Mouse (Mus musculus) Patski (cell line): ENCODE data around the gene Rnf10. TPM values are rescaled to one million over a fixed set of nuclear protein-coding genes. Genes with fewer than 3 reads are reported as not detected.
"Not testable (repeated sequence)": the region's sequence is repeated elsewhere in the genome, so short reads cannot be mapped to it uniquely, and the experiment has no call there.

Source experiments
- ATAC-seq: fragments of 100-300 bp; one replicate; pipeline ENCODE4 v1.8.0; 2021
- CTCF ChIA-PET: fragments of 350-600 bp; sonication (Branson Sonifier 250); formaldehyde crosslinking; loops from one replicate; lab custom pipeline; 2022; ENCODE audit warnings: inconsistent platforms; lab: Charles Lee
- POLR2A ChIA-PET: fragments of 350-600 bp; sonication (Branson Sonifier 250); formaldehyde crosslinking; loops from one replicate; lab custom pipeline; 2022; ENCODE audit warnings: antibody characterized with exemption, inconsistent platforms; lab: Charles Lee
- DNase-seq: peaks from one replicate; pipeline ENCODE4 v3.0.0-alpha.2; 2011; ENCODE audit warnings: low read depth, low spot score
- H3K27me3 ChIP-seq: fragments of 371-371 bp; one replicate; pipeline ENCODE4 v1.5.1; 2021
- CTCF ChIP-seq: fragments of 100-300 bp; IDR thresholded peaks from one replicate; pipeline ENCODE4 v1.5.1; 2021
- in situ Hi-C: fragments of 300-500 bp; cut with MboI; formaldehyde crosslinking; loops from 3 replicates; pipeline ENCODE4 v1.11.1; 2018; ENCODE audit warnings: low pct_unique_long_range_greater_than_20kb, mixed read lengths
- polyA plus RNA-seq: library from polyadenylated mRNA; unstranded; gene quantifications from one replicate; pipeline ENCODE4 v1.2.3, GENCODE M21; 2021

Rnf10 gene
- 286 TPM for polyA plus RNA-seq

DNA sequence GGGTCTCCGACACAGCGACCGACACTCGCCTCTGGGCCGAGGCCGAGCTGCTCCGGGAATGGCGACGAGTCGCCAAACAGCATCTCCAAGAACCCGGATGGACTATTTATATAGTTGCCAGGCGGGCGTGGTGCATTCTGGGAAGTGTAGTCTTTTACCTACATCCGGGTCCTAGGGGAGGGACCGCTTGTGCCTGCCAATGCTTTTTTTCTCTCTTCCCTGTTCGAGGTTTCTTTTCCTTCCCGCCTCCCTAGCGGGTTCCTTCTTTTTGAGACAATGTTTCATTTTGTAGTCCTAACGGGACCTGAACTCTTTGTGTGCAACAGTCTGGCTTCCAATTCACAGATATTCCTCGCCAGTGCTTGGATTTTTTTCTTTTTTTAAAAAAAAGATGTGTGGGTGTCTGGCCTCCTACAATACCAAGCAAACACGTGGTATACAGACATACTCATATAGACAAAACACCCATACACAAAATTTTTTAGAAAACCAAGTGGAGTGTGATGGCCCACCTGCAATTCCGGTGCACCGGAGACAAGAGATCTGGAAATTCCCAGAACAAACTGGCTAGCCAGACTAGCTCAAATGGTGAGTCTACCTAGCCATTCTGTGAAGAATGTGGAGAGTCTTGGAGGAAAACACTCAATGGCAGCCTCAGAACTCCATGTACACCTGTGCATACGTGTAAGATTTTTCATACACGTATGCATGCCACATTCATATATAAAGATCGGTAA, at the start of gene Rnf10:
Rnf10 (minus strand) TSS at position 87 of the 737 bp plus-strand sequence.
- ChIA-PET POLR2A (interaction anchor here (0.5 to 1.6 kb wide), 8 partner anchors 10 to 294 kb away, joined by 3 to 5 read pairs (median 4); partner anchors contain the start of genes Dynll1, Gatc and Triap1), CTCF (interaction anchor here (1.3 to 1.5 kb wide), 2 partner anchors 22 to 74 kb away, joined by 3 to 4 read pairs; no protein-coding TSS in a partner anchor)
- DNase-seq (peak; percentile 97), ATAC-seq (peak; percentile 52)
- in situ Hi-C loops, result no loop called here
- no peak for TF ChIP-seq CTCF
- H3K27me3 ChIP-seq, result no peaks in the 10 kb centered on the region

DNA sequence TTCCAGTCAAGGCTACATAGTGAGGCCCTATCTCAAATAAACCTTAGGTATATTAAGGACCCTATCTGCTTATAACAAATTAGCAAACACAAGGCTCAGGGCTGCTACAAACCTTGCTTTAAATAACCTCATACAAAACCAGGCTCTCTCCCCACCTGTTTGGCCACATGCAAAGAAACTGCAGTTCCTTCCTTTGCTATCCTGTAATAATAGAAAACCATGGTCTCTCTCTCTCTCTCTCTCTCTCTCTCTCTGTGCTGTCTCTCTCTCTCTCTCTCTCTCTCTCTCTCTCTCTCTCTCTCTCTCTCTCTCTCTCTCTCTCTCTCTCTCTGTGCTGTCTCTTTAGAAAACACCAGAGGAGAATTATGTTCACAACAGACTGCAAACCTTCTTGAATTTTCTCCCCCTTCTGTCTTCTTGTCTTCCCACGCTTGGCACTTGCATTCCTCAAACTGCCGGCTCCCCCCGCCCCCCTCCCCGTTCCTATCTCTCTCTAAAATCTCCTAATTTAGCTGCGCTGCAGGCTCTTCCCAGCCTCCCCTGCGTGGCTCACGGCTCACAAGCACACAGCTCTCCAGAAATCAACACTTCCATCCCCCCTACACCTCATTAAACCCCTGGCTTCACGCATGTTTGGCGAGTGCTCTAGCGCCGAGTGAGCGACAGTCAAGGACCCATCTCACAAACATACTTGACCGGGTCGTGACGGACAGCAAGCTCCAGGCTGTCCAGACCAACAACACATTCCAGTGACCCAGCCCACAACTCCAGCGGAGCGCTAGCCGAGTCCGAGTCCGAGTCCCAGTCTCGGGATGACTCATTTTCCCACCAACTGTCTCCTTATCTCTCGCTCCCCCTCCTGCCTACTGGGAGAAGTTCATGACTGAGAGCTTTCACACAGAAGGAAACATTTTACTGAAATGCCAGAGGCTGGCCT, 46.6 kb upstream of the Rnf10 start:
- POLR2A ChIA-PET, result interaction anchor here (0.6 to 2.5 kb wide), 6 partner anchors 8 to 53 kb away, joined by 3 to 14 read pairs (median 4); partner anchors contain the start of genes Gatc and Triap1
- in situ Hi-C loops, result no loop called here

DNA sequence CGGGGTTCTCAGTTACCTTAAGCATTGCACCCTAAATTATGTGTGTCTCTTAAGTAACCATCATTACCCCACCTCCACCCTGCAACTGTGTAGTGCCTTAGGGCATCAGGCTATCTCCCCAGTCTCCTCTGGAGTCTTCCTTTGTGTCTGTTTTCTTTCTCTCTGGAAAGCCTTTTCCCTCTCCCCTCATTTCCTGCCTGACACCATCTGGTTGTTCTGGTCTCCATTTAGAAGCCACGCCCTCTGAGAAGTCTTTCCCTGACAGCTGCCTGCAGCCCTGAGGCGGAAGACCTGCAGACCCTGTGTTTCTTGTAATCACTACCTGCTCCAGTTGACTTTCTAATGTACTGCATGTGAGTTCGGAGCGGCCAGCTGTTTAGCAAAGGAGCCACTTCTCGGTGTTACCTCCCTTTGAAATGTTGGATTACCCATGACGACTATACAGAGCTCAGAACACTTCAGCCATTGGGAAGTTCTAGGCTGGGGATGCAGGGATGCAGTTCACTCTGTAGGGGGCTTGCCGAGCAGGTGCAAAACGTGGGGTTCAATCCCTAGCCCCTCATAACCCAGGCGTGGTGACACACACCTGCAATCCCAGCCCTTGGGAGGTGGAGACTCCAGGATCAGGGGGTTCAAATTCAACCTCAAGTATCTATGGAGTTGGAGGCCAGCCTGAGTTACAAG, 45.1 kb upstream of the Rnf10 start:
- in situ Hi-C loops, result no loop called here
- ChIA-PET POLR2A (interaction anchor here (2.0 kb wide), 1 partner anchor 17 kb away, joined by 4 read pairs; the partner anchor contains the start of gene Dynll1), CTCF (interaction anchor here (0.7 to 2.8 kb wide), 3 partner anchors 8 to 23 kb away, joined by 3 to 13 read pairs (median 3); partner anchors contain the start of genes Gatc and Triap1)
- DNase-seq (no peak), ATAC-seq (no peak)
- no peak for TF ChIP-seq CTCF
- no peaks in the 10 kb centered on the region for H3K27me3 ChIP-seq

More for the DNA sequence above, 46.6 kb upstream of the Rnf10 start:
- ATAC-seq (peak; percentile 89), DNase-seq (peak; percentile 76)
- CTCF ChIA-PET, result interaction anchor here (0.7 to 2.8 kb wide), 13 partner anchors 10 to 83 kb away, joined by 3 to 13 read pairs (median 4); partner anchors contain the start of gene Dynll1
- peak; percentile 81 for TF ChIP-seq CTCF
- H3K27me3 ChIP-seq, result no peaks in the 10 kb centered on the region

DNA sequence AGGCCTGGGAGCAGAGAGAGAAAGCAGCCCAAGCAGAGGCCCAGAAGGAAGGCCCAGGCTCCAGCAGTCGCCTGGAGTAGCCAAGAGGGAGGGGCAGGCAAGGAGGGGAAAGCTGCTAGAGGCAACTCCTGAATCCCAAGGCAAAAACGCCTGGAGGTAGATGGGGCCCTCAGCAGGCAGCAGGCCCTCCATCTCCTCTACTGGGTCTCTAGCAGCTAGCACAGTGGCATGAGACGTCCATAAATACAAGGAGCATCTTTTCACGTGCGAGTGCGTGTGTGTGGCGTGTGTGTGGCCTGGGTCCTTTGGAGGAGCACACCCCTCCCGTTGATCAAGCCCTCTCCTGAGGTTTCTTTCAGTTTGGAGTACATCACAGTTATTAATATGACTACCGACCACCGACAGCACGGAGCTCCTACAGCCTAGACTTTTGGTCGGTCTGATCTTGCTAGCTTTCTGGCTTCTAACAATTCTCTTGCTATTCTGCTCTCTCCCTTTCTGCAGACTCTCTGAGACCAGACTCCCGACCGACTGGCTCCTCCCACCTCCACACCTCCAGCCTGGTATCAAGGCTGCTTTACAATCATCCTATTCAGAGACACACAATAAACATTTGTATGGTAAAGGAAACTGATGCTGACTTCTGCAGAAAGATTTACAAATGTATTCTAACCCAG, 44.4 kb upstream of the Rnf10 start:
- no peaks in the 10 kb centered on the region for H3K27me3 ChIP-seq
- no peak for TF ChIP-seq CTCF
- in situ Hi-C loops, result no loop called here
- DNase-seq (no peak), ATAC-seq (no peak)
- CTCF ChIA-PET, result interaction anchor here (1.2 to 1.3 kb wide), 2 partner anchors 9 to 10 kb away, joined by 3 to 5 read pairs; no protein-coding TSS in a partner anchor
- POLR2A ChIA-PET, result interaction anchor here (2.0 kb wide), 1 partner anchor 16 kb away, joined by 4 read pairs; the partner anchor contains the start of gene Dynll1

DNA sequence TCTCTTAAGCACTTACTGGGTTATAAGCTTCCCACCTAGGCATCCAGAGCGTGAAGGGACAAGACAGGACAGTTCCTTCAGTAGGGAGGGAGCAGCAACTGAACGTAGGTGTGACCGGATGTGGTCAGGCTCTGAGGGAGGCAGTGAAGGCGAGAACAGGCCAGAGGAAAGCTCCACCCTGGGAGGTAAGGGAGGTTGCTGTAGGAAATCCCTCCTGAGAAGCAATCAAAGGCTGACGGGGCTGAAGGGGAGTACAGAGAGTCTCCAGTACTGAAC, 40.9 kb upstream of the Rnf10 start:
- no peak for TF ChIP-seq CTCF
- ChIA-PET CTCF (interaction anchor here (1.3 kb wide), 1 partner anchor 9 kb away, joined by 3 read pairs; no protein-coding TSS in a partner anchor), POLR2A (interaction anchor here (2.8 kb wide), 1 partner anchor 13 kb away, joined by 11 read pairs; the partner anchor contains the start of gene Dynll1)
- H3K27me3 ChIP-seq, result no peaks in the 10 kb centered on the region
- in situ Hi-C loops, result no loop called here
- ATAC-seq (no peak), DNase-seq (no peak)

DNA sequence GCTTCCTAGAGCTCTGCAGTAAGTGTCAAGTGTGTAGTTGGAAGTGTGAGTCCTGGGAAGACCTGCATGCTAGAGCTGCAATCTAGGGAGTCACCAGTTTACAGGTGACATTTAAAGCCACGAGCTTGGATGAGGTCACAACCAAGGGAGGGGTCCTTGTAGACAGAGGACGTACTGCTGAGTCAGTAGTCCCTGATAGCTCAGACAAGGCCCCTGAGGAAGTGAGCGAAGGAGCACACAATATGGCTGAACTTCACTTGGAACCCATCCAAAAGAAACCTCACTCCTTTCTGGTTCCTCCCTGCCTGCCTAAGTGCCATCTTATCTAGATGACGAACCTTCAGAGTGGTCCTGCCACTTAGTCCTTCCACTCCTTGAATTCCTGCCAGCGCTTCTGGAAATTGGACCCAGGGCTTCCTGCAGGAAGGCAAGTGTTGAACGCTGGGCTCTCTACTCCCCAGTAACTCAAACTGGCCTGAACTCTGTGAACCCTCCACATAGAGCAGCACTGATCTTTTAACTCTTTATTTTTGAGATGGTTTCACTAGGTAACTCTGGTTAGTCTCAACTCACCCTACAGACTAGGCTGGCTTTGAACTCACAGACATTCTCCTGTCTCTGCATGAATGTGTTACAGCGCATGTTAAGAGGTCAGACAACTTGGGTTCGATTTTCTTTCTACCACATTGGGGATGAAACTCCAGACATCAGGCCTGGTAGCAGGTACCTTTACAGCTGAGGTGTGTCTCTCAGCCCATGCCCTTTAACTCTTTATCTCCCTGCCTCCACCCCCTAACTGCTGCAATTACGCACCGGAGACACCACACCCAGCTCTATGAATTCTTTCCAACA, 40.3 kb upstream of the Rnf10 start:
- DNase-seq, result no peak
- no peaks in the 10 kb centered on the region for H3K27me3 ChIP-seq
- POLR2A ChIA-PET, result interaction anchor here (0.8 to 2.8 kb wide), 2 partner anchors 12 to 15 kb away, joined by 5 to 11 read pairs; partner anchors contain the start of gene Dynll1
- CTCF ChIA-PET, result interaction anchor here (1.3 kb wide), 2 partner anchors 9 to 23 kb away, joined by 3 to 4 read pairs; no protein-coding TSS in a partner anchor
- no peak for ATAC-seq
- no peak for TF ChIP-seq CTCF
- in situ Hi-C loops, result no loop called here

DNA sequence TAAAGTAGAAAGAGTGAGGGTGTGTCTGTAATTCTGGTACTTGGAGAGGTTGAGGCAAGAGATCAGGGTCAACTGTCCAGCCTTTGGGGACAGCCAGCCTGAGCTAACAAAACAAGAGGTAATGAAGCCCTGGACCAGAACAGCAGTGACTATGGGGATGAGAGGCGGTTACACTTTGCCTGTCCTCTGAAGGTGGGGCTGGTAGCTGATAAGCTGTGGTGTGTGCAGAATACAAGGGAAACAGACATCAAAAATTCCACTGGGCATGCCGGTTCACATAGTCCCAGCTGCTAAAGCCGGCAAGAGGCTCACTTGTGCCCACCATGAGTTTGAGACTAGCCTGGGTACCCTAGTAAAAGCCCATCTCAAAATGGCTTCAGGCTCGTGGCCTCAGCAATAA, 39.7 kb upstream of the Rnf10 start:
- no peaks in the 10 kb centered on the region for H3K27me3 ChIP-seq
- in situ Hi-C loops, result no loop called here
- ChIA-PET CTCF (interaction anchor here (1.3 kb wide), 1 partner anchor 22 kb away, joined by 4 read pairs; no protein-coding TSS in a partner anchor), POLR2A (interaction anchor here (0.8 to 2.8 kb wide), 2 partner anchors 11 to 16 kb away, joined by 5 to 11 read pairs; partner anchors contain the start of gene Dynll1)
- no peak for TF ChIP-seq CTCF
- DNase-seq (no peak), ATAC-seq (no peak)

DNA sequence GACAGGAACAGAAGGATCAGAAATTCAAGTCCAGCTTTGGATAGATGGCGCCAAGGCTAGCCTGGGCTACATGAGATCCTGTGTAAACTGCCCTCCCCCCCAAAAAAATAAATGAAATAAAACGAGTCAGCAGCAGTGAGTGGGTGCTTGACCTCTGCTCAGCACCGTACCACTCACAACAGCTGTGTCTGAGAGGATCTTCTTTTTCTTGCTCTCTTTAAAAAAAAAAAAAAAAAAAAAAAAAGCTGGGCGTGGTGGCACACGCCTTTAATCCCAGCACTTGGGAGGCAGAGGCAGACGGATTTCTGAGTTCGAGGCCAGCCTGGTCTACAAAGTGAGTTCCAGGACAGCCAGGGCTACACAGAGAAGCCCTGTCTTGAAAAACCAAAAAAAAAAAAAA, 29.5 kb upstream of the Rnf10 start:
- in situ Hi-C loops, CTCF ChIA-PET, H3K27me3 ChIP-seq, DNase-seq, ATAC-seq: not testable (repeated sequence)
- POLR2A ChIA-PET, result interaction anchor here (1.0 to 2.6 kb wide), 3 partner anchors 10 to 28 kb away, joined by 3 to 11 read pairs (median 4); partner anchors contain the start of gene Srsf9
